Mouse (Mus musculus) stomach, embryonic 16.5 days (tissue): ENCODE results near the gene Tbc1d9. TPM values are rescaled to one million over a fixed set of nuclear protein-coding genes. Genes with fewer than 3 reads are reported as not detected.

ENCODE experiments used
- ATAC-seq: fragments of 200-750 bp; cut with Nextera tagmentation; 2 replicates; pipeline ENCODE4 v1.8.0; 2017; ENCODE audit warnings: moderate number of reproducible peaks, moderate TSS enrichment; ENCODE audit not compliant: insufficient read depth, low FRiP score
- H3K27ac ChIP-seq: fragments of 300-500 bp; sonication (generic); 2 replicates; pipeline ENCODE4 v1.5.1; 2014; ENCODE audit warnings: low read length
- H3K27me3 ChIP-seq: fragments of 300-500 bp; sonication (generic); 2 replicates; pipeline ENCODE4 v1.6.1; 2014; ENCODE audit warnings: low read length, control low read depth, mixed read lengths; ENCODE audit not compliant: control insufficient read depth, insufficient read depth
- H3K36me3 ChIP-seq: fragments of 300-500 bp; sonication (generic); 2 replicates; pipeline ENCODE4 v1.6.1; 2014; ENCODE audit warnings: low read length; ENCODE audit not compliant: control insufficient read depth, insufficient read depth
- H3K4me1 ChIP-seq: fragments of 300-500 bp; sonication (generic); 2 replicates; pipeline ENCODE4 v1.6.1; 2014; ENCODE audit warnings: low read length, control low read depth, mixed read lengths; ENCODE audit not compliant: control insufficient read depth, insufficient read depth
- H3K4me2 ChIP-seq: fragments of 300-500 bp; sonication (generic); 2 replicates; pipeline ENCODE4 v1.6.1; 2014; ENCODE audit warnings: low read depth, low read length, mixed read lengths
- H3K4me3 ChIP-seq: fragments of 300-500 bp; sonication (generic); replicated peaks from 2 replicates; pipeline ENCODE4 v1.5.1; 2014; ENCODE audit warnings: mild to moderate bottlenecking, low read length
- H3K9ac ChIP-seq: fragments of 300-500 bp; sonication (generic); 2 replicates; pipeline ENCODE4 v1.6.1; 2014; ENCODE audit warnings: low read length
- H3K9me3 ChIP-seq: fragments of 300-500 bp; sonication (generic); replicated peaks from 2 replicates; pipeline ENCODE4 v1.6.1; 2016; ENCODE audit warnings: low read length, control low read depth; ENCODE audit not compliant: control insufficient read depth
- WGBS: fragments of 180-500 bp; shearing (Covaris S2); extraction: QIAGEN DNeasy Blood & Tissue Kit; methylation state at CpG from one replicate; pipeline ENCODE4 v1.1.7; 2014; 5-methylcytosine and 5-hydroxymethylcytosine counted together
- polyA plus RNA-seq: library from polyadenylated mRNA; unstranded; fragments of >200 nt; fragmentation: Nextera tagmentation; extraction: Ambion mirVana; gene quantifications from 2 replicates; pipeline ENCODE4 v1.2.1, GENCODE M21; 2015

Tbc1d9 gene
- polyA plus RNA-seq, 1 experiment from 2014 or later, result 3.2 TPM

DNA sequence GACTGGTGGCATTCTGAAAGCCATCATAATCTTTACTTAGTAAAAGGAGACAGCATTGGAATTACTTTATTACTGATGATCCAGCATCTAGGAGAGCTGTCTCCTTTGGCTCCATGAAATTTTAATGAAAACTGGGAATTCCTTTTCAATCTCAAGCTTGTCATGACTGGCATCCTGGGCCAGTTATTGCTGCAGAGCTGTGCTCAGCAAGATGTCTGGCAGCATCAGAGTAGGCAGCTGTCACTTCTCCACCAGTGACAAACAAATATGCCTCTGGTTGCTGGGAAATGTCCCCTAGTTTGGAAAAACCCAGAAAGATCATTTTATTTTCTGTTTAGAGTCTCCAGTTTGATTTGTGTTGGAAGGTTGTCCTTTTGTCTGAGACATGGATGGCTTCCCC lies 74.2 kb downstream of the Tbc1d9 start:
- no peaks in the 10 kb centered on the region for H3K36me3 ChIP-seq
- no peak for ATAC-seq

DNA sequence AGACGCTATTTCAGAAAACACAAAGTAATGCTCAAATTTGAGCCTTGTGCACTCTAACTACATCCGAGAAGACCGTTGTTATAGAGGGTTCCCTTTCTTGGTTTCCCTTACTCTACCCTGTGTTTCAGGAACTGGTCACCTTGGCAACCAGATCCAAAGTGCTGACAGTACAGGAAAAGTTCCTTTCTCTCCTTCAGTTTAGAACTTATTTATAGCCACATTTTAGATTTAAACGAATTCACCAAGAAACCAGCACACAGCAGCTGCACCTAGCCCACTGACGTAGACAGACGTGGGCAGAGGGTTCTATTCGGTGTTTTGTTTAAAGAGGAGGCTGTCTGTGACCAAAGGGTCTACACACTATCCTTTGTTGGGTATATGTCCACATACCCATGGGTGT lies 79.0 kb downstream of the Tbc1d9 start:
- 87% methylated on average over 7 of the region's 7 CpGs for WGBS
- H3K4me2 ChIP-seq, result no peak overlapping the region
- H3K9ac ChIP-seq, result no peak overlapping the region
- H3K4me1 ChIP-seq, result no peaks in the 10 kb centered on the region
- H3K4me3 ChIP-seq, result no peak overlapping the region
- H3K9me3 ChIP-seq, result no peaks in the 10 kb centered on the region
- H3K27ac ChIP-seq, result no peak overlapping the region
- no peak for ATAC-seq
- no peaks in the 10 kb centered on the region for H3K27me3 ChIP-seq
- H3K36me3 ChIP-seq, result no peaks in the 10 kb centered on the region

More for the DNA sequence above, 74.2 kb downstream of the Tbc1d9 start:
- Histone ChIP-seq H3K4me3 (no peak overlapping the region), H3K27ac (no peak overlapping the region), H3K27me3 (no peaks in the 10 kb centered on the region), H3K9ac (no peak overlapping the region), H3K4me1 (no peaks in the 10 kb centered on the region), H3K4me2 (no peak overlapping the region), H3K9me3 (no peaks in the 10 kb centered on the region)

DNA sequence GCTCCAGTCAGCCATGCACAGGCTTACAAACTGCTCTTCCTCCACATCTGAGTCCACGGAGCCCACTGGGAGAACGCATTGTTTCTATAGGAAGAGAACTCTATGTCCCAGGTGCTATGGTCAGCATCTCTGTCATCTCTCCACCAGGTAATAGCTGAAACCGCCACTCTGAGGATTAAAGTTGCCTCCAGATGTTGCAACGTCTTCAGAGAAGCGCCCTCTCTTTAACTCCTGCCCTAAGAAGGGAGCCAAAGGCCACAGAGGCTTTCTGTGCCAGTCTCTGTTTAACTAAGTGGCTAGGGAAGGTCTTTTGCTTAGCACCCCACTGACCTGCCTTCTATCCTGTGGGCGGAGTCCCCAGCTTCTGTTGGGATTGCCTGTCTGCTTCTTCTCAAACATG lies 85.7 kb downstream of the Tbc1d9 start:
- 83% methylated on average over 6 of the region's 6 CpGs for WGBS

DNA sequence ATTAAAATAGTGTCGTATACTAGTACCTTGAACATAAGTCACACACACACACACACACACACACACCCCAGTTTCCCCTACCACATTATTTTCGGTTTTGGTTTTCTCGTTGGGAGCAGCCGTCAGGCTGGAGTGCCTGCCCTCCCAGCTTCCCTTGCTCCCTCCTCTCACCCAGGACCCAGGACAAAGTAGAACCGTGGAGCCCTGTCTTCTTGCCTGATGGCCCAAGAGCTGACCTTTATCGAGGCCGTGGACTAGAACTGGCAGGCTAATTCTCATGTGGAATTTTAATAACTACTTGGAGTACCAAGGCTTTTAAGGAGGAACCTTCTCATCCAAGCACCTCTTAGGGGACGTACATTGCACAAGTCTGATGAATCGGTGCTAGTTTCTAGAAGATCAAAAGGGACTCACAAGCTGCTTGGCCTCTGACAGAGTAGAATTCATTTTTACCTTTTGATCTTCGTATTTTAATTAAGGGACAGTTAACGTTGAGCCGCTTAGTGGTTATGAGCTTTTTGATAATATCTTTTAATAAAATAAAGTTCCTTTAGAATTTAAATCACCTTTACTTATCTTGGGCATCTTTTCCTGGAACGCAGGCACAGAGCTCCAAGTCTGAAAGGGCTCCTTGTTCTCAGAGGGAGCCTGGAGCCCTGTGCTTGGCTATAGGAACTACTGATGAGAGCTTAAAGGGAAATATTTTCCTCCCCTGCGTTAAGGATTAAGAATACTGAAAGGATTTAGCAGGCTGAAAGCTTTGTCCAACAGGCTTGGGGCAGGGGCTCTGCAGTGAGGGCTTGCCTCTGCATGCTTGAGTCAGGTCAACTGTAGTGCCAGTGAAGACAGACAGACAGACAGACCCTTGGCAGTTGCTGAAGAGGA lies 86.5 kb downstream of the Tbc1d9 start:
- Histone ChIP-seq H3K9ac (no peak overlapping the region), H3K4me3 (no peak overlapping the region), H3K36me3 (no peaks in the 10 kb centered on the region), H3K4me2 (no peak overlapping the region), H3K27ac (peak overlapping the region; percentile 38; the same call in 1 of the 2 replicates), H3K9me3 (no peaks in the 10 kb centered on the region), H3K4me1 (peaks cover 3% of the 10 kb centered on the region; the same call in 1 of the 2 replicates), H3K27me3 (no peaks in the 10 kb centered on the region)
- WGBS, result 67% methylated on average over 14 of the region's 14 CpGs
- ATAC-seq, result no peak

More for the DNA sequence above, 85.7 kb downstream of the Tbc1d9 start:
- no peak overlapping the region for H3K4me3 ChIP-seq
- H3K9ac ChIP-seq, result no peak overlapping the region
- H3K9me3 ChIP-seq, result no peaks in the 10 kb centered on the region
- H3K27me3 ChIP-seq, result no peaks in the 10 kb centered on the region
- no peak overlapping the region for H3K27ac ChIP-seq
- ATAC-seq, result no peak
- H3K4me2 ChIP-seq, result no peak overlapping the region
- no peaks in the 10 kb centered on the region for H3K36me3 ChIP-seq
- peaks cover 3% of the 10 kb centered on the region; the same call in 1 of the 2 replicates for H3K4me1 ChIP-seq

DNA sequence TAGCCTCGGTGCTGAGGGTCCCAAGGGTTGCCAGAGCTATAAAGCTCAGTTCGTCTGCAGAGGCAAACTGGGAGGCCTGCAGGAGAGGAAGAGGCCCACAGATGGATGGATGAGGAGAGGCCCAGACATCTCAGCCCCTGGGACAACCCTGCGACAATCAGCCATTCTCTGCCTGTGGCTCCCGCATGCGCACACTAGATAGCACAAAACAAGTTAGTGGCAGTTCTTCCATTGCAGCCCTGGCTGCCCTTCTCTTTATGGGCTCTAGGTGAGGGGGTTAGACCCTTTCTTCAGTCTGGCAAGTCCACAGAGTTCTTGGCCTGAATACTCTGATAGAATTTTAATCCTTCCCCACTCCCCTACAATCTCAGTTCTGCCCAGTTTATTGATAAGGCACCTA lies 87.6 kb downstream of the Tbc1d9 start:
- H3K4me1 ChIP-seq, result peaks cover 3% of the 10 kb centered on the region; the same call in 1 of the 2 replicates
- H3K27me3 ChIP-seq, result no peaks in the 10 kb centered on the region
- no peaks in the 10 kb centered on the region for H3K9me3 ChIP-seq
- no peaks in the 10 kb centered on the region for H3K36me3 ChIP-seq
- no peak for ATAC-seq
- no peak overlapping the region for H3K4me2 ChIP-seq
- H3K27ac ChIP-seq, result no peak overlapping the region
- no peak overlapping the region for H3K9ac ChIP-seq
- H3K4me3 ChIP-seq, result no peak overlapping the region
- WGBS, result 83% methylated on average over 5 of the region's 5 CpGs

DNA sequence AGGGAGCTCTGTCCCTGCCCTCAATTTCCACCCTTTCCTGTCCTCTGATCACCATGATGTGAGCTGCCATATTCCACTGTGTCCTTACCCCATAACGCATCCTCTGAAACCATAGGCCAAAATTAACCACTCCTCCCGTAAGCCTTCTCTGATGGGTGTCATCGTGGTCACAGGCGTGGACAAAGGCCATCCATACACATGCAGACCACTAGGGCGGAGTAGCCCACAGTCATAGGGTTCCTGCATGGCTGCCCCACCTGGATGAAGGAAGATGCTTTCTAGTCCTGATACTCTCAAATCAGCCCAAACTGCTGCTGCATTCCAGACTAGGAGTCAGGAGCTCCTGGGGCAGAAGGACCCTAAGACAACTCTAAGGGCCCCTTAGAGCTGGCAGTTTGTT lies 92.5 kb downstream of the Tbc1d9 start:
- Histone ChIP-seq H3K4me1 (no peaks in the 10 kb centered on the region), H3K9ac (no peak overlapping the region), H3K9me3 (no peaks in the 10 kb centered on the region), H3K36me3 (no peaks in the 10 kb centered on the region), H3K27me3 (no peaks in the 10 kb centered on the region), H3K4me2 (no peak overlapping the region), H3K4me3 (no peak overlapping the region), H3K27ac (no peak overlapping the region)
- WGBS, result 87% methylated on average over 5 of the region's 5 CpGs
- no peak for ATAC-seq

DNA sequence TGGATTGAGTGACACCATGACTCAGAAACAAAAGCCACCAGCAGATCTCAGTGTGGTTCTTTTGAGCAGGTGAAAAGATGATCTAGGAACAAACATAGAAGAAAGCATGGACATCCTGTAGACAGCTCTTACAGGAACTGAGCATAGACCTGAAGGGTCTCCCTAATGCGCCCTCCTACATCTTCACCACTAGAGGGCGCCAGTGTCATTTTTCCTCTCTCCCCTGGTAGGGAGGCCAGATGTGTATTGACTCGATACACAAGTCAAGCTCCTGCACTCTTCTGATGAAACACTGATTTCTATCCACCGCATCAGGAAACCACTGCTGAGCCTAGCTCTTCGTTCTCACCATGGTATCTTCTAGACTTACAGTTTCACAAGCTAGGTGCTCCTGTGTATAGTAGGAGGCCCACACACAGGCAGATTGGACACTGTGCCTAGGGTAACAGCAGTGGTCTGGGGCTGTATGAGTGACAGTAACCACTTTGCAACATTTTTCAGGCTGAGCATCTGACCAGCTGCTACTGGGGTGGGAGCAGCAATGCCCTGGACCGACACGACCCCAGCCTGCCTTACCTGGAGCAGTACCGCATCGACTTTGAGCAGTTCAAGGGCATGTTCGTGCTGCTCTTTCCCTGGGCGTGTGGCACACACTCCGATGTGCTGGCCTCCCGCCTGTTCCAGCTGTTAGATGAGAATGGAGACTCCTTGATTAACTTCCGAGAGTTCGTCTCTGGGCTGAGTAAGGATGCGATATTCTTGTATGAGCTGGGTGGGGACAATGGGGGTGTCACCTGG lies 95.5 kb downstream of the Tbc1d9 start:
- H3K9me3 ChIP-seq, result no peaks in the 10 kb centered on the region
- peak; percentile 78; the same call in 1 of the 2 replicates for ATAC-seq
- H3K27me3 ChIP-seq, result no peaks in the 10 kb centered on the region
- no peaks in the 10 kb centered on the region; the same call in 1 of the 2 replicates for H3K36me3 ChIP-seq
- WGBS, result 70% methylated on average over 16 of the region's 16 CpGs
- H3K4me1 ChIP-seq, result no peaks in the 10 kb centered on the region
- no peak overlapping the region for H3K27ac ChIP-seq
- H3K9ac ChIP-seq, result no peak overlapping the region
- H3K4me2 ChIP-seq, result no peak overlapping the region
- no peak overlapping the region for H3K4me3 ChIP-seq

DNA sequence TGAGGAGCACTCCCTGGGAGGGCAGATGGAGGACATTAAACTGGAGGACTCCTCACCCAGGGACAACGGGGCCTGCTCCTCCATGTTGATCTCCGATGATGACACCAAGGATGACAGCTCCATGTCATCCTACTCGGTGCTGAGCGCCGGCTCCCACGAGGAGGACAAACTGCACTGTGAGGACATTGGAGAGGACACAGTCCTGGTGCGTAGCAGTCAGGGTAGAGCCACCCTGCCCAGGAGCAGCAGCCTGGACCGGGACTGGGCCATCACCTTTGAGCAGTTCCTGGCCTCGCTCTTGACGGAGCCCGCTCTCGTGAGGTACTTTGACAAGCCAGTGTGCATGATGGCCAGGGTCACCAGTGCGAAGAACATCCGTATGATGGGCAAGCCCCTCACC lies 106.0 kb downstream of the Tbc1d9 start:
- ATAC-seq, result no peak
- WGBS, result 95% methylated on average over 14 of the region's 14 CpGs
- no peaks in the 10 kb centered on the region for H3K27me3 ChIP-seq
- H3K4me1 ChIP-seq, result no peaks in the 10 kb centered on the region
- H3K4me3 ChIP-seq, result no peak overlapping the region
- H3K4me2 ChIP-seq, result no peak overlapping the region
- H3K9me3 ChIP-seq, result no peaks in the 10 kb centered on the region
- H3K36me3 ChIP-seq, result no peaks in the 10 kb centered on the region
- no peak overlapping the region for H3K9ac ChIP-seq
- H3K27ac ChIP-seq, result no peak overlapping the region

DNA sequence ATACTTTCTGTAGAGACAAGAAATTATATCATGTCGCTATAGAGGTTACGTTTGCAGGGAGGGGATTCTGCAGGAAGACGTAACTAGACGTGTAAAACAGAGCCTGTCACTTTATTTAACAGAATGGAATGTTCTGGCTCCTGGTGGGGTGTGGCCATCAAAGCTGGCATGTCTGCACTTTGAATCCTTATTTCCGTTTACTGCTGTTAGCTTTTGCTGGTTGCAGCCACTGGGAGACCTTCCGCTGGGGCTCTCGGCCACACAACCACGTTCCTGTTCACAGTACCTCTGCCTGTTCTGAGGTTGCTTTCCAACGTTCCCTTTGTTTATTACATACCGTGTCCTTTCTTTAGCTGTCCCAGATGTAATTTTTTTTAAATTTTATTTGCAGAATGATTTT lies 107.3 kb downstream of the Tbc1d9 start:
- Histone ChIP-seq H3K9me3 (no peaks in the 10 kb centered on the region), H3K27ac (no peak overlapping the region), H3K4me2 (no peak overlapping the region), H3K36me3 (no peaks in the 10 kb centered on the region), H3K4me3 (no peak overlapping the region), H3K27me3 (no peaks in the 10 kb centered on the region), H3K4me1 (no peaks in the 10 kb centered on the region), H3K9ac (no peak overlapping the region)
- WGBS, result 61% methylated on average over 10 of the region's 10 CpGs
- ATAC-seq, result no peak
